Mouse (Mus musculus): ENCODE results near the gene Synj2. TPM values are rescaled to one million over a fixed set of nuclear protein-coding genes. Genes with fewer than 3 reads are reported as not detected.

The Synj2 gene
- polyA plus RNA-seq, 1 experiment from 2014 or later, result 2.4 TPM

- H3K9me3 ChIP-seq (replicated peaks), result no peaks in the 10 kb centered on the region
- 28% methylated on average over 7 of the region's 7 CpGs for WGBS (ENCODE audit: insufficient replicate concordance)
- ATAC-seq (ENCODE audit: insufficient read depth), result no peak
- no peak overlapping the region for H3K4me2 ChIP-seq
- peaks cover 17% of the 10 kb centered on the region for H3K4me1 ChIP-seq (replicated peaks)
- H3K27me3 ChIP-seq, result no peaks in the 10 kb centered on the region
- no peak overlapping the region for H3K4me3 ChIP-seq (replicated peaks)
- no peaks in the 10 kb centered on the region; the same call in 1 of the 2 replicates for H3K36me3 ChIP-seq (replicated peaks)
- H3K9ac ChIP-seq, result no peak overlapping the region
- H3K27ac ChIP-seq (replicated peaks), result no peak overlapping the region
Measured at GRCm38 (mm10) chr17:6001836-6002235, 60.8 kb downstream of the Synj2 start.

DNA sequence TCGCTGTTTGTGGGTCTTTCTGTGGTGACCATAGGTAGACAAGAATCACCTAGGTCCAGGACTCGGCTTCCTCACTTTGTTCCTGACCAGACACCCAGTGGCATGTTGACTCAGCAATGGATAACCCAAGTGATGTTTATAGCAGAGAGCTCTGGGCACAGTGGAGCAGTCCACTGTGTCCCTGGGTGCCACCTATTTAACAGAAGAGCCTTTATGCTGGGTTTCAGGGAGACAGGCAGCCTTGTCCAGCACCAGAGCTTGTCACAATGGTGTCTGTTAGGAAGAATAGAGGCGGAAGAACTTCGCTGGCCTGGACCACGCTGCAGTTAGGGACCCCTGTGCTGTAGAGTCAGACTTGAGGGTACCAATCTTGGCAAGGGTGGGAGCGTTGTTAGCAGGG is 61.5 kb downstream of the Synj2 start:
- no peak overlapping the region for H3K27ac ChIP-seq (replicated peaks)
- 74% methylated on average over 6 of the region's 6 CpGs for WGBS (ENCODE audit: insufficient replicate concordance)
- H3K36me3 ChIP-seq (replicated peaks), result no peaks in the 10 kb centered on the region; the same call in 1 of the 2 replicates
- no peak overlapping the region for H3K9ac ChIP-seq
- H3K4me3 ChIP-seq (replicated peaks), result no peak overlapping the region
- H3K9me3 ChIP-seq (replicated peaks), result no peaks in the 10 kb centered on the region
- peaks cover 20% of the 10 kb centered on the region for H3K4me1 ChIP-seq (replicated peaks)
- no peak for ATAC-seq (ENCODE audit: insufficient read depth)
- H3K27me3 ChIP-seq, result no peaks in the 10 kb centered on the region
- H3K4me2 ChIP-seq, result no peak overlapping the region

DNA sequence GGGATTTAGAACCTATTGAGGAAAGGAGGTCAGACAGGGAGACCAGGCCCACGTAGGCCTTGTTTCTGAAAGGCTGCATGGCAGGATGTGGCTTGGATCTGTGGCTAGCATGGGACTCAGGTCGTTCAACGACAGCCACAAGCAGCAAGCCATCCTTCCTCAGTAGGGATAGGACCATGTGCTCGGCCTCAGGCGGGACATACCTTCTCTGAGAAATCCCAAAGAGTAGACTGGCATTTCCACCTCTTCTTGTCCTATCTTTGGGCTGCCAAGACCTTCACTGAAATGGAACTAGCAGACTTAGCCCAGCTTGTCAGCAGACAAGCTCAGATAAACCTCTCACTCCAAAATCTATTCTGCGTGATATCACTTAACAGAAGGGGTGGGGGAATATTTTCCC is 62.6 kb downstream of the Synj2 start:
- no peak for ATAC-seq (ENCODE audit: insufficient read depth)
- Histone ChIP-seq H3K4me3 (replicated peaks) (no peak overlapping the region), H3K9ac (no peak overlapping the region), H3K4me2 (no peak overlapping the region), H3K27me3 (no peaks in the 10 kb centered on the region), H3K36me3 (replicated peaks) (no peaks in the 10 kb centered on the region; the same call in 1 of the 2 replicates), H3K4me1 (replicated peaks) (peaks cover 20% of the 10 kb centered on the region), H3K27ac (replicated peaks) (no peak overlapping the region), H3K9me3 (replicated peaks) (no peaks in the 10 kb centered on the region)
- WGBS (ENCODE audit: insufficient replicate concordance), result 43% methylated on average over 6 of the region's 6 CpGs

- 17% methylated on average over 14 of the region's 14 CpGs for WGBS (ENCODE audit: insufficient replicate concordance)
- H3K27me3 ChIP-seq, result no peaks in the 10 kb centered on the region
- H3K4me1 ChIP-seq (replicated peaks), result peaks cover 20% of the 10 kb centered on the region
- H3K27ac ChIP-seq (replicated peaks), result no peak overlapping the region
- H3K9ac ChIP-seq, result no peak overlapping the region
- H3K9me3 ChIP-seq (replicated peaks), result no peaks in the 10 kb centered on the region
- peak; percentile 72 for ATAC-seq (ENCODE audit: insufficient read depth)
- H3K4me3 ChIP-seq (replicated peaks), result no peak overlapping the region
- H3K4me2 ChIP-seq, result peak overlapping the region; percentile 20; the same call in 1 of the 2 replicates
- H3K36me3 ChIP-seq (replicated peaks), result no peaks in the 10 kb centered on the region; the same call in 1 of the 2 replicates
Measured at GRCm38 (mm10) chr17:6005246-6005637, 64.2 kb downstream of the Synj2 start.

- H3K4me3 ChIP-seq (replicated peaks), result no peak overlapping the region
- no peaks in the 10 kb centered on the region for H3K9me3 ChIP-seq (replicated peaks)
- H3K27ac ChIP-seq (replicated peaks), result no peak overlapping the region; the same call in 1 of the 2 replicates
- WGBS (ENCODE audit: insufficient replicate concordance), result 22% methylated on average over 14 of the region's 14 CpGs
- H3K36me3 ChIP-seq (replicated peaks), result no peaks in the 10 kb centered on the region; the same call in 1 of the 2 replicates
- H3K4me2 ChIP-seq, result peak overlapping the region; percentile 20; the same call in 1 of the 2 replicates
- peaks cover 20% of the 10 kb centered on the region for H3K4me1 ChIP-seq (replicated peaks)
- ATAC-seq (ENCODE audit: insufficient read depth), result peak; percentile 22; the same call in 1 of the 2 replicates
- H3K9ac ChIP-seq, result no peak overlapping the region
- H3K27me3 ChIP-seq, result no peaks in the 10 kb centered on the region
Measured at GRCm38 (mm10) chr17:6005638-6006471, 64.8 kb downstream of the Synj2 start.

GRCm38 (mm10) chr17:6007101-6007780 is 66.2 kb downstream of the Synj2 start:
- ATAC-seq (ENCODE audit: insufficient read depth), result no peak
- H3K36me3 ChIP-seq (replicated peaks), result no peaks in the 10 kb centered on the region; the same call in 1 of the 2 replicates
- no peaks in the 10 kb centered on the region for H3K27me3 ChIP-seq
- H3K4me2 ChIP-seq, result no peak overlapping the region
- H3K27ac ChIP-seq (replicated peaks), result no peak overlapping the region
- H3K9me3 ChIP-seq (replicated peaks), result no peaks in the 10 kb centered on the region
- H3K4me3 ChIP-seq (replicated peaks), result no peak overlapping the region
- H3K9ac ChIP-seq, result no peak overlapping the region
- peaks cover 20% of the 10 kb centered on the region for H3K4me1 ChIP-seq (replicated peaks)
- WGBS (ENCODE audit: insufficient replicate concordance), result 70% methylated on average over 5 of the region's 5 CpGs

DNA sequence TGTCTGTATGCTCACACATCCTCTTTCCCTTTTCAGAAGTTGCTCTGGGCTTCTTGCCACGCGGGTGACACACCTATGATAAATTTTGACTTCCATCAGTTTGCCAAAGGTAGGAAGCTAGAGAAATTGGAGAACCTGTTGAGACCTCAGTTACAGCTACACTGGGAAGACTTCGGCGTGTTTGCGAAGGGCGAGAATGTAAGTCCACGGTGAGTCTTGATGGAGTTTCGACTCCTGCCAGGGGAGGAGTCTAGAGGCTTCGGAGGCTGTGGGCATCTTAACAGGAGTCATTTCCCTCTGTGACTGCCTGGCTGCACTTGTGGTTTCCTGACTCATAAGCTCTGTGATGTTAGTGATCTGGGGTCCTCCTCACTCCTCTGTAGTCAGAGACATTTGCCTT is 66.8 kb downstream of the Synj2 start:
- H3K4me3 ChIP-seq (replicated peaks), result no peak overlapping the region
- no peaks in the 10 kb centered on the region for H3K27me3 ChIP-seq
- H3K9ac ChIP-seq, result no peak overlapping the region
- H3K4me2 ChIP-seq, result no peak overlapping the region
- H3K36me3 ChIP-seq (replicated peaks), result no peaks in the 10 kb centered on the region; the same call in 1 of the 2 replicates
- WGBS (ENCODE audit: insufficient replicate concordance), result 14% methylated on average over 9 of the region's 9 CpGs
- no peak overlapping the region for H3K27ac ChIP-seq (replicated peaks)
- H3K9me3 ChIP-seq (replicated peaks), result no peaks in the 10 kb centered on the region
- no peak for ATAC-seq (ENCODE audit: insufficient read depth)
- H3K4me1 ChIP-seq (replicated peaks), result peaks cover 20% of the 10 kb centered on the region

DNA sequence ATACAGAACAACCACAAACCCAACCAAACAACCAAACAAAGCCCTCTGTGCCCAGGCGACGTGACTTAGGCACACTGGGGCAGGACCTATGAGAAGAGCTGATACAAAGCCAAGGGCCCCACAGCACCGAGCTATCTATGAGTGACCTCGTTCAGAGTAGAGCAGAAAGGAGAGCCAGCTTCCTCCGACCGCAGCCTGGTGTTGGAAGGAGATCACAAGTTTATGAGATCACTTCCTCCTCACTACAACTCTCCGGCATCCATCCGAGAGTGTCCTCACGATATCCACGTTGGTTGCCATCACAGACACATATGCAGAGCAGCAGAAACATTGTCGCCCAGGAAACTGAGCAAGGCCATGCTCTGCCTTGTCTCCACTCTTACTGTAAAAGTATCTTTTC is 67.5 kb downstream of the Synj2 start:
- Histone ChIP-seq H3K4me3 (replicated peaks) (no peak overlapping the region), H3K9ac (no peak overlapping the region), H3K36me3 (replicated peaks) (no peaks in the 10 kb centered on the region; the same call in 1 of the 2 replicates), H3K27me3 (no peaks in the 10 kb centered on the region), H3K9me3 (replicated peaks) (no peaks in the 10 kb centered on the region), H3K27ac (replicated peaks) (no peak overlapping the region), H3K4me2 (no peak overlapping the region), H3K4me1 (replicated peaks) (peaks cover 20% of the 10 kb centered on the region)
- ATAC-seq (ENCODE audit: insufficient read depth), result no peak
- 15% methylated on average over 11 of the region's 11 CpGs for WGBS (ENCODE audit: insufficient replicate concordance)

DNA sequence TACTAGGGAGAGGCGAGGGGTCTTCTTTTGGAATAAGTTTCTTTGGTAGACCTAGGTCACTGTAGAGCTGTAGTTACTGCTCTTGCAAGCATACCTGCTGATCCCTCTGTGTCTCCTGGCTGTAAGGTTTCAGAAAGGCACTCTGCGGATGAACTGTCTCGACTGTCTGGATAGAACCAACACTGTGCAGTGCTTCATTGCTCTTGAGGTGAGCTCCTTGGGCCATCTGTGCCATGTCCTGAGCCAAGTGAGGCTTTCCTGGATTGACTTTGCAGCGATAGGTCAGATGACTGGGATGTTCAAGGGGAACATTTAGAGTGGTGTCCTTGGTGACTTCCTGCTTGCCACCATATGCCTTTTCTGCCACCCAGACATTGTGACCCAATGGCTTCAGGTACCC is 68.5 kb downstream of the Synj2 start:
- no peak overlapping the region for H3K4me2 ChIP-seq
- H3K27me3 ChIP-seq, result no peaks in the 10 kb centered on the region
- 72% methylated on average over 4 of the region's 4 CpGs for WGBS (ENCODE audit: insufficient replicate concordance)
- no peak for ATAC-seq (ENCODE audit: insufficient read depth)
- H3K27ac ChIP-seq (replicated peaks), result no peak overlapping the region
- H3K9me3 ChIP-seq (replicated peaks), result no peaks in the 10 kb centered on the region
- peaks cover 20% of the 10 kb centered on the region for H3K4me1 ChIP-seq (replicated peaks)
- H3K4me3 ChIP-seq (replicated peaks), result no peak overlapping the region
- H3K9ac ChIP-seq, result no peak overlapping the region
- no peaks in the 10 kb centered on the region for H3K36me3 ChIP-seq (replicated peaks)

- no peak for ATAC-seq (ENCODE audit: insufficient read depth)
- no peaks in the 10 kb centered on the region for H3K36me3 ChIP-seq (replicated peaks)
- WGBS (ENCODE audit: insufficient replicate concordance), result 55% methylated on average over 4 of the region's 4 CpGs
- H3K9ac ChIP-seq, result no peak overlapping the region
- H3K27ac ChIP-seq (replicated peaks), result no peak overlapping the region
- H3K9me3 ChIP-seq (replicated peaks), result no peaks in the 10 kb centered on the region
- H3K4me1 ChIP-seq (replicated peaks), result peaks cover 10% of the 10 kb centered on the region
- no peak overlapping the region for H3K4me2 ChIP-seq
- H3K4me3 ChIP-seq (replicated peaks), result no peak overlapping the region
- H3K27me3 ChIP-seq, result no peaks in the 10 kb centered on the region
Measured at GRCm38 (mm10) chr17:6013079-6013478, 72.0 kb downstream of the Synj2 start.

GRCm38 (mm10) chr17:6014985-6015384 is 73.9 kb downstream of the Synj2 start:
- Histone ChIP-seq H3K27ac (replicated peaks) (no peak overlapping the region), H3K36me3 (replicated peaks) (no peaks in the 10 kb centered on the region), H3K4me3 (replicated peaks) (no peak overlapping the region), H3K4me1 (replicated peaks) (peaks cover 19% of the 10 kb centered on the region), H3K9ac (no peak overlapping the region), H3K27me3 (no peaks in the 10 kb centered on the region), H3K4me2 (no peak overlapping the region), H3K9me3 (replicated peaks) (no peaks in the 10 kb centered on the region)
- WGBS (ENCODE audit: insufficient replicate concordance), result 45% methylated on average over 4 of the region's 4 CpGs
- ATAC-seq (ENCODE audit: insufficient read depth), result no peak
